Mouse (Mus musculus) adrenal gland, postnatal 36 days (tissue): ENCODE results near the gene Rps27rt. TPM values are rescaled to one million over a fixed set of nuclear protein-coding genes. Genes with fewer than 3 reads are reported as not detected.
"Not testable (repeated sequence)": the region's sequence is repeated elsewhere in the genome, so short reads cannot be mapped to it uniquely, and the experiment has no call there.

Experiments used
- DNase-seq, 2 experiments: peaks; one replicate each; pipeline ENCODE4 v3.0.0; 2021; ENCODE audit warnings: mixed read lengths in 1 of 2
- long read RNA-seq, 2 experiments: library from polyadenylated mRNA; stranded (forward); transcript quantifications; one replicate each; pipeline ENCODE4 v2.0.0; 2021; ENCODE audit warnings: borderline sequencing depth in 2 of 2
- total RNA-seq, 2 experiments: library from RNA; stranded (reverse); gene quantifications; 2 replicates each; pipeline ENCODE4 v1.2.3; 2021

Gene Rps27rt
- 10 to 100 TPM; 43.6 to 64.4 TPM for total RNA-seq
- long read RNA-seq, experiment 1, transcript Rps27rt-201 (1 exons, 374 nt), result major isoform, 162 of 162 reads
- long read RNA-seq, experiment 1, partial matches to known transcripts, result 0 of 162 reads
- long read RNA-seq, experiment 1, other reads (novel, unspliced or antisense), result 0 of 162 reads
- long read RNA-seq, experiment 2, transcript Rps27rt-201 (1 exons, 374 nt), result major isoform, 116 of 116 reads
- long read RNA-seq, experiment 2, partial matches to known transcripts, result 0 of 116 reads
- long read RNA-seq, experiment 2, other reads (novel, unspliced or antisense), result 0 of 116 reads

DNA sequence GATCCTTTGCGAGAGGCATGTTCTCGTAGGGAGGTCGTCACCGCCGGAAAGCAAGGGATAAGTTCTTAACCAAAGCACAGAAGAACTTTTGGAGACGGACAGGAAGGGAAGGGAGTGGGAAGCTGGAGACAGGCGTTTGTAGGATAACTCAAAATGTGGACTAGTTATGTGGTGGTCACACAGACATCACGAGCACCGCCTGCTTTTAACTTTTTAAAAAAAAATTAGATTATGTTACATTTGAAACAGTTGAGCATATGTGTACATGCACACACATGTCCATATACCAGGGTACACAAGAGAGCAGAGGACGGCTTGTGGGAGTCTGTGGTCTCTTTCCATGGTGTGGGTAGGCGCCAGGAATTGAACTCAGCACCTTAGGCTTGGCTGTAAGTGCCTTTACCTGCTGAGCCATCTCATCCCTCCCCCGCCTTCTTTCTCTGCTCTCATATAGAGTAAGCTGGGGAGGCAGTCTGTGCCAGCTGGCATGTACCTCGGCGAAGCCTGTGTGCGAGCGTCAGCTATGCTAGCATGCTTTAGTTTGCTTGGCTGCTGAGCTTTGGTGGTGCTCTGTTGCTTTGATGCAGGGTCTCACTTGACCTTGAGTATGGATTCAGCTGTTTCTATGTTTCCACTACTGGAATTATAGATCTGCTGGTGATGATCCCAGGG is at the start of gene Rps27rt:
Rps27rt (minus strand) TSS at position 51 of the 672 bp plus-strand sequence.
- DNase-seq, result no peak

DNA sequence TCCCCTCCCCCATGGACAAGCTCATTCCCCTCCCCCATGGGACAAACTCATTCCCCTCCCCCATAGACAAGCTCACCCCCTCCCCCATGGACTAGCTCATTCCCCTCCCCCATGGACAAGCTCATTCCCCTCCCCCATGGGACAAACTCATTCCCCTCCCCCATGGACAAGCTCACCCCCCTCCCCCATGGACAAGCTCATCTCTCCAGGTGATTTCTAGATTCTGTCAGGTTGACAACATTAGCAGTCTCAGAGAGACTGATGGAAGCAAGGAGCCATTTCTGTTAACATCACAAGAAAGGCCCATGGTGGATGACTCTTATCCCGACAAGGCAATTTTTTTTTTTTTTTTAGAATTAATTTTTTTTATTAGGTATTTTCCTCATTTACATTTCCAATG is 48.5 kb upstream of the Rps27rt start:
- not testable (repeated sequence) for DNase-seq

DNA sequence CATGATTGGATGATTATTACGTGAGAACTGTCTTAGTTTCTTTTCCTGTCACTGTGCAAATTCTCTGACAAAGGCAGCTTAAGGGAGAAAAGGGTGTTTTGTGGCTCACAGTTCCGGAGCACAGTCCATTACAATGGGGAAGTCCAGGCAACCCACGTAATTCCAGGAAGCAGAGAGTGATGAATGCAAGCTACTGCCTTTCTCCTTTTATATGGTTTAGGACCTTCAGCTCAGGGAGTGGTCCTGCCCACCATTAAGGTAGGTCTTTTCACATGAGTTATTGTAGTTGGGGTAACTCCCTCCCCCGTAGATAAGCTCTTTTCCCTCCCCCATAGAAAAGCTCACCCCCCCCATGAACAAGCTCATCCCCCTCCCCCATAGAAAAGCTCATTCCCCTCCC is 48.0 kb upstream of the Rps27rt start:
- DNase-seq, result no peak

GRCm38 (mm10) chr9:115029307-115029706 is 46.8 kb upstream of the Rps27rt start:
- no peak for DNase-seq

DNA sequence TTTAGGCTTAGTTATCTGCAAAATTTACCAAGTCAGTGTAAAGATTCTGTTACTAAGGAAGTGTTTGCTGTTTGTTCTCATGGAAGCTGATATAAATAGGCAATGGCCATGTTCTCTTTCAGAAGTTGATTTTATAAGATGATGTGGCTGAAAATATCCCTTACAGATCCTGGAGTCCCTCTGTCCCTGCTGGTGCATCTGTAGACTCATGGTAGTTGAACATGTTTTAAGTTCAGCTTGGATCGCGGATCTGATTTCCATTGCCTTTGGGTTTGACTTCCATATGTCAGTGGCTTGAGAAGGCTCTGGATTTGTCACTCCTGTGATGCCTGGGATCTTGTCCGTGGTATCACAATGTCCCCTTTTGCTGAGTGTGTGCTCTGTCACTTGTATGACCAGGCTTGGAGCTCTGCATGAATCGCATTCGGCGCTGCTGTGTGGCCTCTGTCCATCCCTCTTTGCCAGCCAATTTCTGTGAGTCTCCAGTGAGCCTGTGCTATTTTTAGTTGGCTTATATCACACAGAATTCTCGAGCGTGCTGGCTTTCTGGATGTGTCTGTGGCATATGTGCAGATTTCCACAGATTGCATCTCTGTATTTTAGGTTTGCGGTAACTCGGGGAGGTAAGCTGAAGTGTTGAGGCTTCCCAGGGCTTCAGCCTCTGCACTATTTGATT is 41.3 kb upstream of the Rps27rt start:
- DNase-seq, result peak in 1 of 2 experiments; percentile 15

- DNase-seq, result no peak
Observed at GRCm38 (mm10) chr9:115023137-115023536, 40.6 kb upstream of the Rps27rt start.

DNA sequence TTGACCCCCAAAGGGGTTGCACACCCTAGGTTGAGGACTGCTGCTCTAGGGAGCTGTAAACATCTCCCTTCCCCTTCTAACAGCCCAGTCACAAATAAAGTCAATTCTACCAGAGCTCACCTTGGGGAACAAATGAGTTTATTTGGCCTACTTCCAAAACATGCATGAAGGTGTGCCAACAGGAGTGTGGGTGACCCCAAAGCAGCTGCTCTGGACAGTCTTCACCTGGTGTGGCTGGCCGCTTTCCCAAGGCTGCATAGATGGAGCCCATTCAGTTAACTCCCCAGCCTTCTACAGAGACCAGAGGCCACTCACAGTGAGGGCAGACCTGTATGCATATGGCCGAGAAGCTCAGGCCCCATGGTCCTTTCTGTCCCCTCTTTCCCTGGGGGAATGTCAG is 38.9 kb upstream of the Rps27rt start:
- DNase-seq, result no peak

- peak in 1 of 2 experiments; percentile 50 for DNase-seq
Observed at GRCm38 (mm10) chr9:115020141-115020540, 37.6 kb upstream of the Rps27rt start.

DNA sequence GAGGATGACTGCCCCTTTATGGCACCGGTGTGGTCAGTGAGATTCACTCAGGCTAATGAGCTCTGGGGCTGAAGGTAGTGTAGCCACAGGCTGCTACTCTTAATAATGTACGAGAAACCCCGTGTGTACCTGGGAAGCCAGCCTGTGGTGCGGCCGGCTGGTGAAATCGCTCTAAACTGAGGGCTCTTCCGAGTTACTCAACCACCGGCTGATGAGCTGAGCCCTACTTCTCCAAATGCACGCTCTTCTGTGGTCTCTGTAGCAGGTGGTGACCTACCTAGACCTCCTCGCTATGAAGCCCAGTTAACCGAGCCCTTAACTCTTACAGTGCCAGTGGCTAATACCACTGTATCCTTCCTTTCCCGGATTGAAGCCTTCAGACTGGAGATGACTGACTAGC is 29.8 kb upstream of the Rps27rt start:
- DNase-seq, result no peak

GRCm38 (mm10) chr9:115008194-115008593 is 25.7 kb upstream of the Rps27rt start:
- DNase-seq, result no peak

DNA sequence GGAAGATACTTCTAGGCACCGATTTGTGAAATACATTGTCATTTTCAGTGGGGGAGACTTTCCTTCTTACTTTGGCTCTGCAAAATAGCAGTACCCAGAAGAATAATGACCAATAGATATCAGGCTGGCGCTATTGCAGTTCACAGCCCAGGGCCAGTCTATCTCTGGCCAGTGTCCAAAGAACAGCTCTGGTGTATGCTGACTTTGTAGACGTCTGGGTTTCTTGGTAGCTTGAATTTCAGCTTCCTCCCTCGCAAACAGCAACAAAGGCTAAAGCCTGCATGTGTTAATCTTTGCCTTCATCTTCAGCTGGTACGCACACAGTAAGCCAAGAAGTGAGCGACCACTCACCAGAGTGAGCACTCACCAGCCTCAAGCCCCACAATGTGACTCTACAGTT is 25.2 kb upstream of the Rps27rt start:
- no peak for DNase-seq

DNA sequence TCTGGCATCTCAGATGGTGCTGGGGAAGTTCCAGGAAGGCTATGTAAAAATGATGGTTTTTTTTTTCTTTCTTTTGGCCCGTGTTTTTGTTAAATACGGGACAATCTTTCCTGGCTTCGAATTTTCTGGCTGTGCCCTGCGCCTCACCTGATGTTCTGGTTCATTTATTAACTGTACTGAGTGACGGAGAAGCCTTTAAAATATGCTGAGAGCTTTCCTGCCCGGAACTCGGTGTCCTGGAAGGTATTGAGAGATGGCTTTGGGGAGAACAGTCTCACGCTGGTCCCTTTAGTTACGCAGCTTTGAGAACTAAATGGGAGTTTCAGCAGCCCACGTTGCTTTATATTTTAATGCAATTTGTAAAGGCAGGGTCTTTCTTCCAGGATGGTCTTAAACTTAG is 22.9 kb upstream of the Rps27rt start:
- no peak for DNase-seq

DNA sequence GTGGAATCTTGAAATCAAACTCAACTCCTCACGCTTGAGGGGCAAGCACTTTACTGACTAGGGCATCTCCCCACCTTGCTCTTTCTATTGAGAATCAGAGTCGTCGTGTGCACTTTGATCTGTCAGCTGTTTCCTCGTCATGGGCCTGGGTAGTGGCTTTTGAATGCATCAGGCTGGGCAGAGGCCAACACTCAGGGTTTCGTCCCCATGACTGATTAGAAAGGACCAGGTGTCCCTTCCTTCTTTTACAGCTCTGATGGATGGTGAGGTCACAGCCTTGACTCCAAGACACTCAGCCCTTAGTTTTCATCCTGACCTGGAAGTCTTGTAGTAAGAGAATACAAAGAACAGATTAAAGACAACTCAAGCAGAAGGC is 17.2 kb upstream of the Rps27rt start:
- DNase-seq, result no peak

GRCm38 (mm10) chr9:114999010-114999770 is 16.7 kb upstream of the Rps27rt start:
- no peak for DNase-seq

- no peak for DNase-seq
Observed at GRCm38 (mm10) chr9:114996489-114996888, 13.9 kb upstream of the Rps27rt start.

DNA sequence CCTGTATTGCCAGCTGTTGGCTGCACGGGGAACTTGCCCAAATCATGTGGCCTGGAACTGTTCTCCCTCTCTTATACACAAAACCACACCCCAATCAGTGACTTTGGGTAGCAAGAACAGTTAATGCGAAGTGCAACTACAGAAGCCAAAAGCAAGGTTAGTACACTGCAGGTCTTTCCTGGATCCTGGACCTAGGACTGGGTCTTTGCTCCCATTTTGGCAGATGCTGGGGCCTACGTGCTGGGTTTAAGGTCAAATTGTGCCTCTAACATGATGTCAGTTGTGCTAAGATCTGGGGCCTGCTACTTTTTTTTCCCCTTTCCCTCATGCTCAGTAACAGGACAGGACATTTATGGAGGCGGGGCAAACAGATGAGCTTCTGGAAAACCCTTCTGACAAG is 13.2 kb upstream of the Rps27rt start:
- DNase-seq, result no peak

- no peak for DNase-seq
Observed at GRCm38 (mm10) chr9:114995250-114995649, 12.7 kb upstream of the Rps27rt start.

DNA sequence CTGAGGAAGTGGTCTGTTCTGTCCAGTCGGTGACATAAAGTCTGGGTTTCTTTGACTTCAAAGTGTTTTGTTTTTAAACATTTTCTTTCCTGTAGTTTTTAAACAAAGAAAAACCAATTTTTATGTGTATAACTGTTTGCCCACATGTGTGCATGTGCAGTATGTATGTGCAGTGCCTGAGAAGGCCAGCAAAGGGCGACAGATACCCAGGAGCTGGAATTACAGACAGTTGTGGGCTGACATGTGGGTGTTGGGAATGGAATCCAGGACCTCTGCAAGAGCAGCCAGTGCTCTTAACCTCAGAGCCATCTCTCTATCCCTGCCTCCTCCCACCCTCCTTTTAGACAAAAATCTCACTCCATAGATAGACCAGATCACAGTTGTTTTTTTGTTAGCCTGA is 10.0 kb upstream of the Rps27rt start:
- no peak for DNase-seq

- peak in 1 of 2 experiments; percentile 7 for DNase-seq
Observed at GRCm38 (mm10) chr9:114990421-114990820, 7.9 kb upstream of the Rps27rt start.

DNA sequence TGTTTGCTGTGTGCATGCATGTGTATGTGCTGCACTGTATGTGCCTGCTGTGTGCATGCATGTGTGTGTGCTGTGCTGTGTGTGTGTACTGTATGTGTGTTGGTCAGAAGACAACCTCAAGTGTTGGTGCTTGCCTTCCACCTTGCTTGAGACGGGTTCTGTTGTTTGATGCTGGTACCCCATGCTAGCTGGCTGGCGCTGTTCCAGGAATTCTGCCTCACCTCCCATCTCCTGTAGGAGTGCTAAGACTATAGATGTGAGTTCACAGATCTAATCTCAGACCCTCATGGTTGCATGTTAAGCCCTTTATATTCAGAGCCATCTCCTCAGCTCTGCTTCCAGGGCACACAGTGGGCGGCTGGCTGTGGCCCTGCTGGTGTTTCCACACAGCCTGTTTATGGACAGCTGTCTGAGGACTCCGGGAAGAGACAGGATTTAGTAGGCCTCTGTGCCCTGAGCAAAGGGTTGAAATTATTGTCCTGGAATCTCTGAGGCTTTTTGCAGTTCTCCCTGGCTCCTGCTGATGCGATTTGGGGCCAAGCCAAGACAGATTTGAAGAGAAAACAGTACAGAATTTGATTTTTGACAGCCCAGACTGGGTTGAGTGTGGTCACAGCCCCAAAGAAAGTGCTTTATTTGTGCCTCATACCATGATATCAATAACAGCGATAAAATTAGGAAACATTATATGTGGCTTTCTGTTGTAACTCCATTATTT is 6.2 kb upstream of the Rps27rt start:
- no peak for DNase-seq

GRCm38 (mm10) chr9:114988029-114988428 is 5.5 kb upstream of the Rps27rt start:
- DNase-seq, result no peak

- no peak for DNase-seq
Observed at GRCm38 (mm10) chr9:114986361-114986760, 3.8 kb upstream of the Rps27rt start.
